Mouse (Mus musculus): ENCODE results near the gene Iqca. TPM values are rescaled to one million over a fixed set of nuclear protein-coding genes. Genes with fewer than 3 reads are reported as not detected.

Iqca gene
- polyA plus RNA-seq, 1 experiment from 2014 or later = 0.17 TPM

DNA sequence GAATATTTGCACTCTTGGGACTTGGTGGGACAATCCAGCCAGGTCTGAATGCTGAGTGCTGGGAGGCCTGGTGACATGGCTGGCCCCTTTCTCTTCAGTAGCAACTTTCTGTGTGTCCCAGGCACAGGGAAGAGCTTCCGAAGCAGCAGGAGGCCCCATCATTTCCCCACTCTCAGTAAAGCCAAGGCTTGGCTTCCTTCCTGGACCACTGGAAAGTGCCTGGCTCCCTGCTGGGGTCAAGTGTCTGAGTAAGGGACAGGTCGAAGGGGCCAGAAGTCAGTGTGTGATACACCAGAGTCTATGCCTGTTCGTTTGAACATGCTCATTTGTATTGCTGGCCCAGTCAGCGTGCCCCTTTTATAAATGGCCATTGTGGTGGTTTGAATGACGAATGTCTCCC, 152.2 kb downstream of the Iqca start:
- Histone ChIP-seq H3K9me3 (no peaks in the 10 kb centered on the region), H3K4me1 (0 out of 2 replicates have a peak, but pooled peaks cover 2% of the 10 kb centered on the region), H3K9ac (no peak overlapping the region), H3K27ac (no peak overlapping the region), H3K36me3 (no peaks in the 10 kb centered on the region), H3K27me3 (peaks cover 8% of the 10 kb centered on the region), H3K4me2 (replicated peaks) (no peak overlapping the region), H3K4me3 (no peak overlapping the region)
- 48% methylated on average over 5 of the region's 5 CpGs for WGBS
- ATAC-seq (ENCODE audit: insufficient number of reproducible peaks, insufficient read depth, low FRiP score, low TSS enrichment) = no peak

DNA sequence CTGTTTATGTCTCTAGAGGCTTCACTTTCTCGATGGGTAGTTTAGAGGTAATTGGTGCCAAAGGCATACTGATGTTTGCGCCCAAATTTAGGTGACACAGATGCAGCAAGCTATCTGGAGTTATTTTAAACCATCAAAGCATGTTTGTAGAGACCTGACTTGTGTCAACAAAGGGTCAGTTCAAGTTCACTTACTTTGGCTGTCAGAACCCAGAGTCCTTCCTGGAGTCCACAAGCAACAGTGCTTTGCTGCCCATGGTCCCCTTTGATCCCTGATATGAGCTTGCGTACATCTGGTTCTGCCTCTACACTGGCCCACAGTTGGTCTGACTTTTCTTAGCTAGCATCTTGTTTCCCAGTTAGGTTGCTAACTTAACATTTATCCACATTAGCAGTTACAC, 153.3 kb downstream of the Iqca start:
- H3K36me3 ChIP-seq = no peaks in the 10 kb centered on the region
- 74% methylated on average over 3 of the region's 3 CpGs for WGBS
- H3K27ac ChIP-seq = no peak overlapping the region
- H3K9ac ChIP-seq = no peak overlapping the region
- no peak for ATAC-seq (ENCODE audit: insufficient number of reproducible peaks, insufficient read depth, low FRiP score, low TSS enrichment)
- H3K4me1 ChIP-seq = 0 out of 2 replicates have a peak, but pooled peaks cover 2% of the 10 kb centered on the region
- no peak overlapping the region for H3K4me2 ChIP-seq (replicated peaks)
- no peaks in the 10 kb centered on the region for H3K9me3 ChIP-seq
- peaks cover 8% of the 10 kb centered on the region for H3K27me3 ChIP-seq
- no peak overlapping the region for H3K4me3 ChIP-seq

DNA sequence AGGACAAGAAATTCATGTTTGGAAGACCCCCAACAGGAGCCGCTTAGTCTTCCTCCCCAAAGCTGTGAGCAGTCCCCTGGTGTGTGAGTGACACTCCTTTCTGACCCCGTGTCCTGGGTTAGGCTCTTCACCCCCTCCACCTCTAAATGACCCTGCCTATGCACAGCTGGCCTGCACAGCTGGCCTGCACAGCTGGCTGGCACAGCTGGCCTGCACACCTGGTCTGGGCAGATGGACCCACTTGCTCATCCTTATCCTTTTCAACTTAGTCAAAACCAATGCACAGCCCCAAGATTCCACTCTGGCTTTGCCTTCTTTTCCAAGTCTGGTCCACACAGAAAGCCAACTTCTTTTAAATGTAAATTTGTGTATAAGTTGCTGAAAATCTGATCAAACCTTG, 154.5 kb downstream of the Iqca start:
- no peaks in the 10 kb centered on the region for H3K9me3 ChIP-seq
- 66% methylated on average over 2 of the region's 2 CpGs for WGBS
- H3K9ac ChIP-seq = no peak overlapping the region
- H3K36me3 ChIP-seq = no peaks in the 10 kb centered on the region
- no peak overlapping the region for H3K4me3 ChIP-seq
- H3K27me3 ChIP-seq = peaks cover 19% of the 10 kb centered on the region
- 0 out of 2 replicates have a peak, but pooled peaks cover 2% of the 10 kb centered on the region for H3K4me1 ChIP-seq
- ATAC-seq (ENCODE audit: insufficient number of reproducible peaks, insufficient read depth, low FRiP score, low TSS enrichment) = no peak
- no peak overlapping the region for H3K27ac ChIP-seq
- no peak overlapping the region for H3K4me2 ChIP-seq (replicated peaks)

GRCm38 (mm10) chr1:89998076-89998475, 155.1 kb downstream of the Iqca start:
- Histone ChIP-seq H3K36me3 (no peaks in the 10 kb centered on the region), H3K27me3 (peaks cover 25% of the 10 kb centered on the region), H3K27ac (no peak overlapping the region; the same call in 1 of the 2 replicates), H3K4me1 (0 out of 2 replicates have a peak, but pooled peaks cover 2% of the 10 kb centered on the region), H3K9me3 (no peaks in the 10 kb centered on the region), H3K4me2 (replicated peaks) (no peak overlapping the region), H3K4me3 (no peak overlapping the region), H3K9ac (no peak overlapping the region)
- 18% methylated on average over 7 of the region's 7 CpGs for WGBS
- ATAC-seq (ENCODE audit: insufficient number of reproducible peaks, insufficient read depth, low FRiP score, low TSS enrichment) = no peak

- no peak overlapping the region for H3K27ac ChIP-seq
- no peaks in the 10 kb centered on the region for H3K9me3 ChIP-seq
- H3K4me1 ChIP-seq = 0 out of 2 replicates have a peak, but pooled peaks cover 5% of the 10 kb centered on the region
- H3K4me2 ChIP-seq (replicated peaks) = peak overlapping the region; percentile 48
- 2% methylated on average over 25 of the region's 25 CpGs for WGBS
- no peaks in the 10 kb centered on the region for H3K36me3 ChIP-seq
- 0 out of 2 replicates have a peak overlapping the region, but pooled peaks have one; percentile 16 for H3K9ac ChIP-seq
- H3K27me3 ChIP-seq = peaks cover 44% of the 10 kb centered on the region
- no peak for ATAC-seq (ENCODE audit: insufficient number of reproducible peaks, insufficient read depth, low FRiP score, low TSS enrichment)
- peak overlapping the region; percentile 27 for H3K4me3 ChIP-seq
Measured at GRCm38 (mm10) chr1:89992256-89992655, 160.9 kb downstream of the Iqca start.

Other genes with a start within 250 kb of the Iqca start
- 2.2 and 3.1 TPM in 2 replicates for gene Gbx2, start 222.2 kb downstream of the Iqca start, polyA plus RNA-seq (2016; fragmentation: Nextera tagmentation; extraction: Ambion mirVana)
- 0.09 TPM in 1 of 2 replicates, not detected in the other for gene Asb18, start 138.7 kb downstream of the Iqca start, polyA plus RNA-seq (2016; fragmentation: Nextera tagmentation; extraction: Ambion mirVana)
- 42.7 and 45.3 TPM in 2 replicates for gene Ackr3, start 50.6 kb upstream of the Iqca start, polyA plus RNA-seq (2016; fragmentation: Nextera tagmentation; extraction: Ambion mirVana)